Mouse (Mus musculus) urinary bladder, postnatal 36 days (tissue): ENCODE data around the gene Tns3.
"Not testable (repeated sequence)": the region's sequence is repeated elsewhere in the genome, so short reads cannot be mapped to it uniquely, and the experiment has no call there.

Experiments
- DNase-seq, 2 experiments: peaks; one replicate each; pipeline ENCODE4 v3.0.0; 2022; ENCODE audit warnings: low spot score in 2 of 2, mixed read lengths in 1 of 2

Gene Tns3

DNA sequence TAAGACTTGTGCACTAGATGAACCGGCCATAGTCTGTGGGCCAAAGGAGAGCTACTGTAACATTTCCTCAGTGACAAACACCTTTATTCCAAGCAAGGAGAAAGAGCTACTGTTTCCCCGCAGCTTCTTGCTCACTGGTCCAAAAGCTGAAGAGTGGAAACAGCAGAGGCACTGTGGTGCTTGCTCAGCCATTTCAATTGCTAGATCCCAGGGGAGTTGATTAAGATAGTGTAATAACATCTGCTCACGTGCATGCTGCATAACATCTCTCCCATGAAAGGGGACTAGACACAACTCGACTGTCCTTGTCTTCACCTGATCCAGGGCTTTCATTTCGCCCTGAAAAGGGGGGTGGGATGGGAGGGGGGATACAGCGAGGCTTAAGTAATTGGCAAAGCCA lies 41.7 kb downstream of the Tns3 start:
- DNase-seq, result no peak

DNA sequence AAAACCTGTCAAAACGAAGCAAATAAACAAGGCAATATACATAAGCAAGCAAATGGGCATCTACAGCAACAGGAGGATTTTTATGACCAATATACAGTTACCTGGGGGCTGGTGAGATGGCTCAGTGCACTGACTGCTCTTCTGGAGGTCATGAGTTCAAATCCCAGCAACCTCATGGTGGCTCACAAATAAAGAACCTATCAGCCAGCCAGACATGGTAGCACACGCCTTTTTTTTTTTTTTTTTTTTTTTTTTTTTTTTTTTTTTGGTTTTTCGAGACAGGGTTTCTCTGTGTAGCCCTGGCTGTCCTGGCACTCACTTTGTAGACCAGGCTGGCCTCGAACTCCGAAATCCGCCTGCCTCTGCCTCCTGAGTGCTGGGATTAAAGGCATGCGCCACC lies 45.2 kb downstream of the Tns3 start:
- DNase-seq, result not testable (repeated sequence)

DNA sequence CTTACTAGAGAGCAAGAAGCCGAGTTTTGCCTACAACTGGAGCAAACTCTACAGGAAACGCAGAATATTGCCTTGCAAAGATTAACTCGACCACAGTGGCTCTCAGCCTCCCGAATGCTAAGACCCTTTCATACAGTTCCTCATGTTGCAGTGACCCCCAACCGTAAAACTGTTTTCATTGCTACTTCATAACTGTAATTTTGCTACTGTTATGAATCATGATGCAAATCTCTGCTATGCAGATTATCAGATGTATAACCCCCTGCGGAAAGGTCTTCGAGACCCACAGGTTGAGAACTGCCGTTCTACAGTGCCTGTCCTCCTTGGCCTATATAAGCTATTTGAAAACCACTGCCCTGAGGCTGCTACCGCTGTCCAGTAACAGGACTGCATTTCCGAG lies 46.0 kb downstream of the Tns3 start:
- DNase-seq, result no peak

DNA sequence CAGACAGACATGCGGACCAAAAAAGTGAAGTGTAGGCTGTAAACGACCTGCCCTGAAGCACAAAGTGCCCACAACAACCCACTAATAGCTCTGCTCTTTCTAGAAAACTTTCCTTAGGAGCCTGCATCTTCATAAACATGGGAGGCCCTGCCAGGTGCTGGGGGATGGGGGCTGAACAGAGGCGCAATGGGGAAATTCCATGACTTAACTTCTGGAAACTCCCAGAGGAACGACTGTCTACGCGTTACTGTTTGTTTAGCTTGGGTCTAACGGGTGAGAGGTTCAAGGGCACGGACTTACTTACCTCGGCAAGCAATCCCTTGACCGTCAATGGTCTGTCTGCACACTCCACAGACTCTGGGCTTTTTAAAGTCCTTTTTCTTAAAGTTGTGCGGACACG lies 48.9 kb downstream of the Tns3 start:
- no peak for DNase-seq

DNA sequence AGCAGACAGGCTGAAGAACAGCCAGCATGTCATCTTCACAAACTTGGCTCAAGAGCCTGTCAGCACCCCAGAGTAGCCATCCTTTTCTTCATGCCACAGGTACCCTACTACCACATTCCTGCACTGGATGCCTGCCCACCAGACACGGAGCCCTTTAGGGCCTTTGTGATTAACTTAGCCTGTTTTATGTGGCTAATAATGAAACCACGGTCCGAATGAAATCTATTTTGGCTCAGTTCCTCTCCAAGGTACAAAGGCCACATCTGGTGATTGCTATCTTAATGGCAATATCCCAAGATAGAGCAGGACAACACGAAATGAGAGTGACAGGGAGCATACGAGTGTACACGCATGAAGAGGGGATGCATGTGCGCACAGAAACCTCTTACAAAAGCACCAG lies 53.9 kb downstream of the Tns3 start:
- DNase-seq, result no peak

- DNase-seq, result no peak
These were observed 54.5 kb downstream of the Tns3 start for GRCm38 (mm10) chr11:8609873-8610272.

GRCm38 (mm10) chr11:8607123-8607522 lies 57.2 kb downstream of the Tns3 start:
- no peak for DNase-seq

GRCm38 (mm10) chr11:8604789-8605569 lies 59.4 kb downstream of the Tns3 start:
- no peak for DNase-seq

DNA sequence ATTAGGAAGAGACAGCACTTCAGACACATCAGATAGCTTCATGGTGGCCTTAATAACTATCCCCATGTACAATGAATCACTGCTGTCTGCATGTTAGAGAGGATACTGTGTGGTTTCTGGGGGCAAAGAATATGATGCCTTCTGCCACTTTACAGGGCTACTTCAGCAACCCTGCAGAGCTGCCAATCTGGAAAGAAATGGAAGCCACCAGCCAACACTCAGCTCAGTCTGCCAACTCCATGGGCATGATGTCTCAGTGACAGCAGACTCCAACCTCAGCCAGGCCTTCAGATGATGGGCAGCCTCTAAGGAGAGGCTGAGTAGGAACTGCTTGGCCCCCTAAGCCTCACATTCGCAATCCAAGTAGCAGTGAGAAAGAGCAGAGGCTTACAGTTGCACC lies 61.7 kb downstream of the Tns3 start:
- no peak for DNase-seq

DNA sequence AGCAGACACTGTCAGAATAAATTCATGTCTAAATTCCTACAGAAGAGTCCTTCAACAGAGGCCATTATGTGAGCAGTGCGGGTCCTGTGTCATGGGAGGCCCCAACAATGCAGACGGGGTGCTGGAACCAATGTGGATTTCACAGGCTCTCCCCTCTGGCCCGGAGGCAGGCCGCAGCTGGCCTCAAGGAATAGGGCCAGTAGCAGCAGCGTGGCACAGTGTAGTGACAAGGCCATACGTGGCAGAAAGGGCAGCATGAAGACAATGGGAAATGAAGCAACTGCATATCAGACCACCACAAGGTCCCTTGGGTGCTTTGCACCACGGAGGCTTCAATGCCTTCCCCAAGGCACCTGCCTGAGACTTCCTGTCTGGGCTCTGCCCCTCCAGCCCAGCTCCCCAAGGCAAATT lies 62.9 kb downstream of the Tns3 start:
- no peak for DNase-seq

DNA sequence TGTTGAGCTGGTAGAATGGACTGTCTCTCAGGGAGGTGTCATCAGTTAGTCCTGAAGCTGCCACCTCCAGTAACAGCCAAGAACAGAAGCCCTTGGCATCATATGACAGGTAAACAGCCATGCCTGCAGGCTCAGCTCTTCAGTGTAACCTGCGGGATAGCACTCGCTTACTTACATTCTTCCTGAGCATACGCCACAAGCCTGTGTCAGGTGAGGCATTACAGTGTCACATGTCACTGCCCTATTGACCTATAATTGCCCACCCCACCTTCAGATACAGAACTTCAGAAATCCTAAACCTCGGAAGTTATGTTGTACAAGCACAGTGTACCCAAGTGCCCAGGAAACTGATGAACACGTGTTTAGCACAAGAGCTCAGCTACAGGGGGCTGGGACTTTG lies 68.7 kb downstream of the Tns3 start:
- no peak for DNase-seq

DNA sequence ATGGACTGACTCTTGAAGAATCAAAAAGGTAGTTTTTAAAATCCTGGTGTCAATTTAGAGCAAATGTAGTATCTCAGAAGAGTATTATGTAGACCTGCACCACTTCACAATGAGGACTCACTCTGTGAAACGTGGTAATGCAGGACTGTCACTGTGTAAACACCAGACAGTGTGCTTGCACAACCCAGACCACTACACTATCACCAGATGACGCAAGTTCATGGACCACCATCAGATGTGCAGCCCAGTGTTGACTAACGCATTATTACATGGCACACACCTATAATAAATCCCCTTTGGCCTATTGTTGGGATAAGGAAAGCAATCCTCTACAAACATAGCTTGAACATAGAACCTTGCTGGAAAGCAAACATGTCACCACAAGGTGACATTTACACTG lies 71.2 kb downstream of the Tns3 start:
- no peak for DNase-seq

DNA sequence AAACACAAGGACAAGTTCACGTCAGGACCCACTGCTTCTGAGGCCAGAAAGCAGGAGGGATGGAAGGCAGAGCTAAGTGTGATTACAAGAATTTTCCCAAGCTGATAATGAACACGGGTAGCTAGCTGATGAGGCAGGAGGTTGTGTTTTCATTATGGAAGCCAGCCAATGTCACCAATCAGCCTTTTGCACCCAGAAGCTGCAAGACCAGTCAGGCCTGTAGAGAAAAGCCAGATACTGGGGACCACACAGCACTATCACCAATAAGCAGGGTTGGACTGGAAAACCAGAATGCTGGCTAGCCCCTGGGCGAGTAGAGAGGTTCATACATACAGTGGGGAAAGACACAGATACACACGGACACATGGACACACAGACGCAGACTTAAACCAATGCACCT lies 73.1 kb downstream of the Tns3 start:
- peak; percentile 49 to 52 for DNase-seq

DNA sequence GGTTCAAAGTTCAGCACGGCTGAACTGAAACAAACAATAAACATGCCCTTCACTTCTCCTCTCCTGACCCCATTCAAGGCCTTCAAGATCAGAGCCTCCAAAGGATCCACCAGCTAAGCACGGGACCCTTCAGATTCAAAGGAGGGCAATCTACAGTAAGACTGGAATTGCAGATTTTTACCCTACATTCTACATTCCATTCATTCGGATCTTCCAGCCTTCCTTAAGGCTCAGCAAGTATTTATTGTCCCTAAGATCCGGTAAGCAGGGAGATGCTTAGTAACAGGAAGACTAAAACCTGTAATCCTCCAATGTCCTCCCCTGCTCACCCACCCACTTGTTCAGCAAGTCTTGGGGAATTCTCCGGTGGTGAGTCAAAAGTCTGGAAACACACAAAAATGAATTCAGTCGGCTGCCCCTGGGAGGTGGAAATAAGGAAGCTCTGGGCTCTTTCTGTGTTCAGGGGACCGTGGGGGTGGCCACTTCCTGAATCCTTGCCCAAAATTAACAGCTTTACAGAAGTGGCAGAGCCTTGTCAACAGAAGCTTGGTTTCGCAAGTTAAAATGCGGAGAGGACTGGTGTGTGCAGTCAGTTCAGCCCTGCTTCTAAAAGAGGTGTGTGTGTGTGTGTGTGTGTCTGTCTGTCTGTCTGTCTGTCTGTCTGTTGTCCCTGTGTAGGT lies 75.0 kb downstream of the Tns3 start:
- DNase-seq, result no peak

DNA sequence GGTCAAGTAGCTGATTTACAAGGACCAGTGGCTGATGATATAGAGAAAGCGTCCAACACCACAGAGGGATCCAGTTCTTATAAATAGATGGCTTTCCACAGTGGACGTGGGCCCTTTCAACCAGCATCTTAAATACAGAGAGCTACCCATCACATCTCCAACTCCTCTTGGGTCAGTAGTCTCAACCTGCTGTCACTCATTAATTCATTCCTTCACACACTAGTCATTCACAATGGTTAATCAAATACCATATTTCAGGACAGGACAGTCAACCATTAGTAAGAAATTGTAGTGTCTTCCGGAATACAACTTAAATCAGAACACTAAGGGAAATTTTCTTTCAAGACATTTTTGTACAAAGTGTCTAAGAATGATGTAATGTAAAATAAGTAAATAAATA lies 76.4 kb downstream of the Tns3 start:
- no peak for DNase-seq

DNA sequence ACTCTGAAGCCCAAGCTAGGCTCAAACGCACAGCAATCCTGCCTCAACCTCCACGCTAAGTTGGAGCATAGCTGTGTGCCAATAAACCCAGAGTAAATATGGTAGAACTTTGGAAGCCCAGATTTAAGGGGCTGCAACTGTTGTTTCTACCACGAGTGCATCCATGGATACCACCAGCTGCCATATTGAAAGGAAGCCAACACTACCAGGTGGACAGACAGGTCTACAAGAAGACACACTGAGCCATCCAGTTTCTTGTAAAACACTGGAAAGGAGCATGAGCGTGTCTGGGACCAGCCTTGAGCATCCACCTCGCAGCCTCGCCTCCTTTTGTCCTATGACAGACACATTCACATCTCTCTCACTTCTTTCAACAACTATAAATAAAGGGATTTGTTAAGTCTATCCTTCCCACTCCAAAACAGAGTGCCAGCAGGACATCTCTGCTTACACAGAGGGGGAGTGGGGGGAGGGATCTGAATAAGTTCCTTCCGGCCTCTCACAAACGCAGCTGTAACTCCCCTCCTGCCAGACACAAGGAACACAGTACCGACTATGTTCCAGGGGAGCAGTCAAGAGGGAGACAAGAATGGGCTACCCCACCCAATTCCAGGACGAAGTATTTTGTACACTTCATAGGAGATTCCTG lies 77.2 kb downstream of the Tns3 start:
- no peak for DNase-seq

DNA sequence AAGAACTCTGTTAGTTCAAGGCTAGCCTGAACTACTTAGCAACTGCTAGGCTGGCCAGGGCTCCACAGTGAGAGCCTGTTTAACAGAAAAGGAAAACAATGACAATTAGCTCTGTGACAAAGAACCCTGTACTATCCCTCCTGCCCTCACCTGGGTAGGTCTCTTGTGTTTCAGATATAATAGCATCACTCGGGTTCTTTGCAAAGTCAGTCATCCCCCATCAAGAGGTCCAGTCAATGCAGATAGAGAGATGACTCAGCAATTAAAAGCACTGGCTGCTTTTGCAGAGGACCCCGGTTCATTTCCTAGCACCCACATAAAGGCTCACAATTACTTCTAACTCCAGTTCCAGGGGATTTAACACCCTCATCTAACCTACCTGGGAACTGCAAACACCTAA lies 78.0 kb downstream of the Tns3 start:
- DNase-seq, result no peak

GRCm38 (mm10) chr11:8585686-8586085 lies 78.6 kb downstream of the Tns3 start:
- DNase-seq, result no peak

DNA sequence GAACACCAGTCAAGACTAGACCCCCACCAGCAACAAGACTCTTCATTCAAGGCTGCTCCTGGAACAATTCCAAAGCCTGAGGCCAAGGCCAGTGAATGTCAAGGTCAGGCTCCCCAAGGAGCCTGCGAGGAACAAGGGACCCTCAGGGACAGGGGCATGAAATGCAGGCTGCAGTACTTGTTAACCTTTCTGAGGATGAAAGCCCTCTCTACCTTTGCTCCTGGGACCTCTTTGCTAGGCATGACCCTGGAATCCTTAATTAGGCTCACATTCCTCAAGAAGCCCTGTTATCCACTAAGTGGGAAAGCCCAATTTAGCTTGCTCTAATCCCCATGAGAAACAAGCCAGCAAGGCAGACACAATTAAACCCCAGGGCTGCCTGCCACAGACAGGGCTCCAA lies 79.4 kb downstream of the Tns3 start:
- DNase-seq, result no peak

DNA sequence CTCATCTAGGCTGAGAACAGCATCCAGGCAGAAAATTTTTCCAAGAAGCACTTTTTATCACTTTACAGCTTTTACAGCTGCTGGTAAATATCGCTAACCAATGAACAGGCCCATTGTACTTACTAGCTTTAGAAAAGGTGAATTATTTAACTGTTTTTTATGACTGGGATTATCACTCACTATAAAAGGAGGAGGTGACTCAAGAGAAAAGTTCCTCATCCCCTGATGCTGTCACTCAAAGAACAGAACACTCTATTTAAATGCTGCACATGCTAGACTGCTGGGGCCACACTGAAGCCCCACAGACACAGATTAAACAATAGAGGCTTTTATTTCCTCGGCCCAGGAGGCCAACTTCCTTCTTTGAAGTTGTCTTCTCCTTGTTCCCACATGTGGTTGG lies 80.0 kb downstream of the Tns3 start:
- no peak for DNase-seq

GRCm38 (mm10) chr11:8583137-8583536 lies 81.2 kb downstream of the Tns3 start:
- DNase-seq, result no peak

GRCm38 (mm10) chr11:8582101-8582920 lies 82.0 kb downstream of the Tns3 start:
- DNase-seq, result peak in 1 of 2 experiments; percentile 20
